Mouse (Mus musculus): ENCODE data around the gene Slc35f3.

DNA sequence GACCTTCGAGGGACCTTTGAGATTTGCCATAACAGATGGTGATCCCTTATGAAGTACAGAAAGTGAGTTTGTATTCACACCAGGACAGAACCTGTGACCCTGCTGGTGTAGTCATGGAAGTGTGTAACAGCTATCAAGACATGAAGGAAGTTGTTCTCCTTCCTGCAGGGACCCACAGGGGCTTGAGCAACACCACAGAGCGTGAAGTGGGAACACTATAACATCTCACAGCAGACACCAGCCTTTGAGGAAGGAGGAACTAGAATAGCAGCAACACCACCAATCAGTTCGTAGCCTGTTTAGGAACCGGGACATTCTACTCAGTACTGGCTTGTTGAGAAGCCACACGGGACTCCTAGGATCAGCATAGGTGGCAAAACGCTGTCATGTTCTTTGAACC lies 81.2 kb downstream of the Slc35f3 start:
- TF ChIP-seq MYC (IDR thresholded peaks at IDR 0.05; ENCODE audit: low read depth, low read length): no peak
- no peak for TF ChIP-seq CTCF (IDR thresholded peaks at IDR 0.05 in 2 of 3, conservative IDR thresholded peaks at IDR 0.05 in 1 of 3; ENCODE audit: control insufficient read depth in 1 of 3, insufficient read depth in 1 of 3, low read depth in 2 of 3, low read length in 3 of 3, poor library complexity in 1 of 3, severe bottlenecking in 1 of 3)
- no peak for TF ChIP-seq TBP (IDR thresholded peaks at IDR 0.05; ENCODE audit: low read depth, low read length)
- TF ChIP-seq POLR2AphosphoS2 (IDR thresholded peaks at IDR 0.05; ENCODE audit: low read length): no peak
- no peak for TF ChIP-seq EP300 (IDR thresholded peaks at IDR 0.05; ENCODE audit: low read depth in 1 of 2, low read length in 2 of 2)
- TF ChIP-seq SMC3 (IDR thresholded peaks at IDR 0.05; ENCODE audit: low read depth, low read length): no peak
- no peak for TF ChIP-seq POLR2A (IDR thresholded peaks at IDR 0.05; ENCODE audit: control insufficient read depth in 1 of 2, insufficient read depth in 1 of 2, low read depth in 1 of 2, low read length in 2 of 2, poor library complexity in 1 of 2)
- no peak for TF ChIP-seq SIN3A (IDR thresholded peaks at IDR 0.05; ENCODE audit: low read length)
- TF ChIP-seq POLR2AphosphoS5 (IDR thresholded peaks at IDR 0.05; ENCODE audit: borderline replicate concordance, low read depth, low read length): no peak
- TF ChIP-seq KAT2A (conservative IDR thresholded peaks at IDR 0.05; ENCODE audit: low read depth, low read length): no peak
- no peak for TF ChIP-seq RAD21 (IDR thresholded peaks at IDR 0.05; ENCODE audit: low read depth, low read length)
- no peak for TF ChIP-seq NRF1 (IDR thresholded peaks at IDR 0.05; ENCODE audit: insufficient read depth, low read depth, low read length, poor library complexity, severe bottlenecking)
- no peak for TF ChIP-seq USF1 (IDR thresholded peaks at IDR 0.05; ENCODE audit: low read depth, low read length)
- TF ChIP-seq USF2 (IDR thresholded peaks at IDR 0.05; ENCODE audit: borderline replicate concordance in 1 of 2, insufficient read depth in 1 of 2, low read depth in 1 of 2, low read length in 2 of 2): no peak

Data from MEL (cell line).